Mouse (Mus musculus): ENCODE data around the gene Mrpl42.

DNA sequence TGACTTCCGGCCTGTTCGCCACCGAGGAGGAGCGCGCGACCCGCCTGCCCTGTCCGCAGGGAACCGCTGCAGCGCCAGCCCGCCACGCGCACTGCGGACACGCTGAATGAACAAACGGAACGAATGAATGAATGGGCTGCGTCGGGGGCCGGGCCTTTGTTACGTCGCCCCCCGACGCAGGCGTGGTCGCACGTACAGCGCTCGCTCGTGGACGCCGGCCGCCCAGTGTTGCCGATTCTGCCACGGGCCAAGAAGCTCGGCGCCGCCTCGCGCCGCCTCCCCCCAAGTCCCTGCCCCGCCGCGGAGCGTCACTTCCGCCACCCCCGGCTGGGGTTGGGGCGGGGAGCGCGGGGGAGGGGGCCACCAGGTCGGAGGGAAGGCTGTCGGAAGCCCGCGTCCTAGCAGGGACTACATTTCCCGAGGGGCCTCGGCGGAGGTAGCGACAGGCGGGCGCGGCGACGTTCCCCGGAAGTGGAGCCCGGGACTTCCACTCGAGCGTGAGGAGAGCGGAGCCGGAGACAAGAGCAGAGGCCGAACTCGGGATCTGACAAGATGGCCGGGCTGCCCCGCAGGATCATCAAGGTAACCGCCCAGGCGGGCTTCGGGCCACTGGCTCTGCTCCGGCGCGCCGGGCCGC is 13.0 kb upstream of the Mrpl42 start, which contains the start of gene Ube2n:
- TF ChIP-seq CTCF (conservative IDR thresholded peaks at IDR 0.05; ENCODE audit: low read length) (no peak), POU5F1 (IDR thresholded peaks at IDR 0.05; ENCODE audit: borderline replicate concordance, low read length) (no peak), NANOG (IDR thresholded peaks at IDR 0.05; ENCODE audit: borderline replicate concordance, low read length) (no peak)

Data from E14TG2a.4 (cell line).